Mouse (Mus musculus) neural tube, embryonic 13.5 days (tissue): Measurements from ENCODE around the gene Aamp. TPM values are rescaled to one million over a fixed set of nuclear protein-coding genes. Genes with fewer than 3 reads are reported as not detected.

Experiments used
- ATAC-seq: fragments of 200-750 bp; cut with Nextera tagmentation; 2 replicates; pipeline ENCODE4 v1.8.0; 2017; ENCODE audit warnings: low read depth, mild to moderate bottlenecking, moderate TSS enrichment, moderate library complexity
- H3K27ac ChIP-seq: fragments of 300-500 bp; sonication (generic); replicated peaks from 2 replicates; pipeline ENCODE4 v1.5.1; 2015; ENCODE audit warnings: moderate library complexity, mild to moderate bottlenecking, inconsistent platforms
- H3K27me3 ChIP-seq: fragments of 300-500 bp; sonication (generic); 2 replicates; pipeline ENCODE4 v1.6.1; 2015; ENCODE audit warnings: mild to moderate bottlenecking, inconsistent platforms
- H3K36me3 ChIP-seq: fragments of 300-500 bp; sonication (generic); 2 replicates; pipeline ENCODE4 v1.6.1; 2015; ENCODE audit warnings: mild to moderate bottlenecking, inconsistent platforms
- H3K4me1 ChIP-seq: fragments of 300-500 bp; sonication (generic); replicated peaks from 2 replicates; pipeline ENCODE4 v1.6.1; 2015; ENCODE audit warnings: inconsistent platforms
- H3K4me2 ChIP-seq: fragments of 300-500 bp; sonication (generic); 2 replicates; pipeline ENCODE4 v1.6.1; 2015; ENCODE audit warnings: inconsistent platforms, mild to moderate bottlenecking, moderate library complexity
- H3K4me3 ChIP-seq: fragments of 300-500 bp; sonication (generic); 2 replicates; pipeline ENCODE4 v1.5.1; 2015; ENCODE audit warnings: mild to moderate bottlenecking, inconsistent platforms
- H3K9ac ChIP-seq: fragments of 300-500 bp; sonication (generic); 2 replicates; pipeline ENCODE4 v1.6.1; 2015; ENCODE audit warnings: moderate library complexity, mild to moderate bottlenecking, inconsistent platforms
- H3K9me3 ChIP-seq: fragments of 300-500 bp; sonication (generic); 2 replicates; pipeline ENCODE4 v1.6.1; 2016; ENCODE audit warnings: inconsistent platforms
- WGBS: fragments of 180-500 bp; shearing (Covaris S2); methylation state at CpG from one replicate; pipeline ENCODE4 v1.1.7; 2015; 5-methylcytosine and 5-hydroxymethylcytosine counted together
- polyA plus RNA-seq: library from polyadenylated mRNA; unstranded; fragments of >200 nt; fragmentation: Nextera tagmentation; extraction: Ambion mirVana; gene quantifications from 2 replicates; pipeline ENCODE4 v1.2.1, GENCODE M21; 2015

Aamp gene
- polyA plus RNA-seq, 1 experiment from 2014 or later, result 195 TPM

DNA sequence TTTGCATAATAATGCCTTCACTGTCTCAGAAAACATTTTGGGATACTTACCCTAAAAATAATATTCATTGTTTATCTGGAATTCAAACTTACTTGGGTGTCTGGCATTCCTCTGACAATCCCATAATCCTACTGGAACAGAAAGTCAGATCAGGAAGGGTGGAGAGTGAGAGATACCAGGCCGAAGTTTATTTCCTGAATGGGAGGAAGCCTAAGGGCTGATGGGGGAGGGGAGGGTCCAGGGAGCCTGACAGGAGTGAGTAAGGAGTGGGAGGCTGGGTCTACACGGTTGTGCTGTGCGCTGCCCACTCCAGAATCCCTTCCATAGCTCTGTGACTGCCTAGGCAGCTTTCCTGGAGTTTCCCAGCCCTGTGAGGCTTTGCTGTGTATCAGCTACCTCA is 25.2 kb upstream of the Aamp start:
- Histone ChIP-seq H3K36me3 (no peaks in the 10 kb centered on the region), H3K4me2 (no peak overlapping the region), H3K27ac (no peak overlapping the region), H3K9me3 (no peaks in the 10 kb centered on the region), H3K4me1 (no peaks in the 10 kb centered on the region), H3K27me3 (0 out of 2 replicates have a peak, but pooled peaks cover 5% of the 10 kb centered on the region), H3K9ac (no peak overlapping the region), H3K4me3 (no peak overlapping the region)
- no peak for ATAC-seq
- 60% methylated on average over 3 of the region's 3 CpGs for WGBS

DNA sequence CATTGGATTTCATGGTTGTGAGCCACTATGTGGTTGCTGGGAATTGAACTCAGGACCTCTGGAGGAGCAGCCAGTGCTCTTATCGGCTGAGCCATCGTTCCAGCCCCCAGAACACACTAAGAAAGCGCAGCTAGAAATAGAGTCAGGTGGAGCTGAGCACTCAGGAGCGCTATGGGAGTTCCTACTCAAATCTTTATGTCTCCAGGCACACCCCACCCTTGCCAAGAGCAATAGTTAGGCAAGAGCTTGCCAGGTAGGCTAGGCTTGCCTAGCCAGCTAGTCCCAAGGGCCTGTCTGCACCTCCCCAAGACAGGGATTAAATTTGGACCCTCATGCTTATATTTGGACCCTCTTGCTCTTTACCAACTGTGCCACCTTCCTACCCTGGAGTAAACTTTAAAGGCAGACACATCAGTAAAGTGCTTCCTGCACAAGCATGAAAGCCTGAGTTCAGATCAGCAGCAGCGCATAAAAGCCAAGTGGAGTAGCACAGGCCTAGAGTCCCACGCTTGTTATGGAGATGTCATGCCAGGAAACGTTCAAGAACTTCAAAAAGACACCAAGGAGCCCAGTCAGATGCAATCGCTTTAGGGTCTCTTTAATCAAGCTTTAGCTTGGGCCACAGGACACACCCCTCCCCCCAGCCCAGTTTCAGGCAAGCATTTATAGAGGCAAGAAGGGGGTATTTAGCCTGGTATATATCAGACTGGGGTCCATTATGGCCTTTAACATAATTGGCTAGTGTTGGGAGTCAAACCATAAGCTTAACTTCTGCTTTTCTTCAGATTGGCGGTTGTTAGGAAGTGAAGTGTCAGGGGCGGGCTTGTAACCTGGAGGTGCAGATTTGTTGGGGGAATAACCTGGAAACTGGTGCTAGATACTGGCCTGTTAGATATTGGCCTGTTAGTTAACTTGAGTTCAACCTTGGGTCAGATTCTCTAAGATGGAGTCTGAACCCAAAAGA is 23.7 kb upstream of the Aamp start:
- no peak overlapping the region for H3K9ac ChIP-seq
- no peak overlapping the region for H3K4me2 ChIP-seq
- H3K27me3 ChIP-seq, result peaks cover 18% of the 10 kb centered on the region
- no peaks in the 10 kb centered on the region for H3K9me3 ChIP-seq
- ATAC-seq, result no peak
- WGBS, result 61% methylated on average over 10 of the region's 10 CpGs
- no peaks in the 10 kb centered on the region for H3K36me3 ChIP-seq
- peaks cover 9% of the 10 kb centered on the region for H3K4me1 ChIP-seq
- H3K27ac ChIP-seq, result no peak overlapping the region
- no peak overlapping the region for H3K4me3 ChIP-seq

GRCm38 (mm10) chr1:74307146-74307545 is 22.6 kb upstream of the Aamp start:
- peaks cover 29% of the 10 kb centered on the region for H3K27me3 ChIP-seq
- H3K4me2 ChIP-seq, result no peak overlapping the region
- no peak overlapping the region for H3K9ac ChIP-seq
- ATAC-seq, result no peak
- H3K36me3 ChIP-seq, result no peaks in the 10 kb centered on the region
- H3K4me1 ChIP-seq, result peaks cover 9% of the 10 kb centered on the region
- no peak overlapping the region for H3K4me3 ChIP-seq
- WGBS, result 97% methylated on average over 1 of the region's 1 CpGs
- H3K27ac ChIP-seq, result no peak overlapping the region
- no peaks in the 10 kb centered on the region for H3K9me3 ChIP-seq

DNA sequence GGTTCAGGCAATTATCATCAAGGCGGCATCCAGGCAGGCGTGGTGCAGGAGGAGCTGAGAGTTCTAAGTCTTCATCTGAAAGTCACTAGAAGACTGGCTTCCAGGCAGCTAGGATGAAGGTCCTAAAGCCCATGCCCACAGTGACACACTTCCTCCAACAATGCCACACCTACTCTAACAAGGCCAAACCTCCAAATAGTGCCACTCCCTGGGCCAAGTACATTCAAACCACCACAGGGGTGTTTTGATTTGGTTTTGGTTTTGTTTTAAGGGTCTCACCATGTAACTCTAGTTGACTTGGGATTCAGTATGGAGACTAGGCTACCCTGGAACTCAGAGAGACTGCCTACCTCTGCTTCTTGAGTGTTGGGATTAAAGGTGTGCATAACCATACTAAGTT is 21.0 kb upstream of the Aamp start, which contains the start of gene Tmbim1:
TSS of gene Tmbim1 (minus strand) at position 101 of the 400 bp plus-strand sequence.
- H3K4me2 ChIP-seq, result peak within 1 kb of the TSS; percentile 68
- H3K4me1 ChIP-seq, result peaks cover 9% of the 10 kb centered on the region
- no peak within 1 kb of the TSS for H3K9ac ChIP-seq
- H3K4me3 ChIP-seq, result peak within 1 kb of the TSS; percentile 48; the same call in 1 of the 2 replicates
- H3K27ac ChIP-seq, result no peak within 1 kb of the TSS
- ATAC-seq, result no peak
- no peaks in the 10 kb centered on the region for H3K9me3 ChIP-seq
- no peaks in the 10 kb centered on the region; the same call in 1 of the 2 replicates for H3K36me3 ChIP-seq
- 73% methylated on average over 2 of the region's 2 CpGs for WGBS
- peaks cover 36% of the 10 kb centered on the region for H3K27me3 ChIP-seq

- H3K27me3 ChIP-seq, result peaks cover 36% of the 10 kb centered on the region
- no peaks in the 10 kb centered on the region for H3K9me3 ChIP-seq
- H3K27ac ChIP-seq, result no peak overlapping the region
- no peak for ATAC-seq
- no peak overlapping the region for H3K9ac ChIP-seq
- H3K4me2 ChIP-seq, result no peak overlapping the region
- H3K36me3 ChIP-seq, result no peaks in the 10 kb centered on the region; the same call in 1 of the 2 replicates
- no peak overlapping the region for H3K4me3 ChIP-seq
- 70% methylated on average over 4 of the region's 4 CpGs for WGBS
- peaks cover 9% of the 10 kb centered on the region for H3K4me1 ChIP-seq
Observed at GRCm38 (mm10) chr1:74304946-74305345, 20.4 kb upstream of the Aamp start.

DNA sequence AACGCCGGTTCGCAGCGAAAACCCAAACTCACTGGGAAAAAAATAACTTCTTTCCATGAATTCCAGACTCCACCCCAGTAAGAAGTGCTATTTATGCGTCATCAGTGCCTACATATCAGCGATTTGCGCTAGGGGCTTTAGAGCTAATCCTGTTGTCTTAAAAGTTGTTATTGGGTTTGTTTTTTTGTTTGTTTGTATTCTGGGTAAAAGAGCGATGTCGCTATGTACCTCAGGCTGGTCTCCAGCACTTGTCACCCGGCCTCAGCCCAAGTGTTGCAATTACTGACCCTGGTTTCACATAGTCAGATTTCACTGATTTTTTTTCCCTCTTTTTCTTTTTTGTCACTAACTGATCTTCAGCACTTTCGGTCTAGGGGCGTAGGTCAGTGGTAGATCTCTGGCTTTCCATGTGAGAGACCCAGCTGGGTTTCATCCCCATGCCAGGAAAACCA is 19.8 kb upstream of the Aamp start:
- peak overlapping the region; percentile 48 for H3K4me3 ChIP-seq
- H3K9ac ChIP-seq, result peak overlapping the region; percentile 70
- peaks cover 36% of the 10 kb centered on the region for H3K27me3 ChIP-seq
- 10% methylated on average over 12 of the region's 12 CpGs for WGBS
- peaks cover 9% of the 10 kb centered on the region for H3K4me1 ChIP-seq
- peak overlapping the region; percentile 68 for H3K4me2 ChIP-seq
- H3K9me3 ChIP-seq, result no peaks in the 10 kb centered on the region
- no peak for ATAC-seq
- H3K27ac ChIP-seq, result peak overlapping the region; percentile 67; the same call in 1 of the 2 replicates
- H3K36me3 ChIP-seq, result no peaks in the 10 kb centered on the region; the same call in 1 of the 2 replicates

GRCm38 (mm10) chr1:74303509-74304338 is 19.2 kb upstream of the Aamp start:
- Histone ChIP-seq H3K4me3 (peak overlapping the region; percentile 48), H3K4me2 (peak overlapping the region; percentile 68), H3K36me3 (no peaks in the 10 kb centered on the region; the same call in 1 of the 2 replicates), H3K27ac (peak overlapping the region; percentile 67), H3K9me3 (no peaks in the 10 kb centered on the region), H3K4me1 (peaks cover 9% of the 10 kb centered on the region), H3K27me3 (peaks cover 36% of the 10 kb centered on the region), H3K9ac (peak overlapping the region; percentile 70)
- WGBS, result under 1% methylated on average over 56 of the region's 56 CpGs
- ATAC-seq, result peak; percentile 86

GRCm38 (mm10) chr1:74302835-74303234 is 18.3 kb upstream of the Aamp start:
- Histone ChIP-seq H3K9ac (no peak overlapping the region), H3K27ac (no peak overlapping the region), H3K4me1 (peaks cover 9% of the 10 kb centered on the region), H3K27me3 (peaks cover 36% of the 10 kb centered on the region), H3K9me3 (no peaks in the 10 kb centered on the region), H3K4me3 (no peak overlapping the region), H3K36me3 (no peaks in the 10 kb centered on the region; the same call in 1 of the 2 replicates), H3K4me2 (peak overlapping the region; percentile 68; the same call in 1 of the 2 replicates)
- no peak for ATAC-seq
- WGBS, result 79% methylated on average over 2 of the region's 2 CpGs

GRCm38 (mm10) chr1:74302229-74302628 is 17.7 kb upstream of the Aamp start:
- ATAC-seq, result no peak
- Histone ChIP-seq H3K4me1 (peaks cover 14% of the 10 kb centered on the region), H3K4me3 (no peak overlapping the region), H3K4me2 (no peak overlapping the region), H3K27me3 (peaks cover 36% of the 10 kb centered on the region), H3K36me3 (no peaks in the 10 kb centered on the region; the same call in 1 of the 2 replicates), H3K9me3 (no peaks in the 10 kb centered on the region), H3K27ac (no peak overlapping the region), H3K9ac (no peak overlapping the region)
- WGBS, result 88% methylated on average over 7 of the region's 7 CpGs

DNA sequence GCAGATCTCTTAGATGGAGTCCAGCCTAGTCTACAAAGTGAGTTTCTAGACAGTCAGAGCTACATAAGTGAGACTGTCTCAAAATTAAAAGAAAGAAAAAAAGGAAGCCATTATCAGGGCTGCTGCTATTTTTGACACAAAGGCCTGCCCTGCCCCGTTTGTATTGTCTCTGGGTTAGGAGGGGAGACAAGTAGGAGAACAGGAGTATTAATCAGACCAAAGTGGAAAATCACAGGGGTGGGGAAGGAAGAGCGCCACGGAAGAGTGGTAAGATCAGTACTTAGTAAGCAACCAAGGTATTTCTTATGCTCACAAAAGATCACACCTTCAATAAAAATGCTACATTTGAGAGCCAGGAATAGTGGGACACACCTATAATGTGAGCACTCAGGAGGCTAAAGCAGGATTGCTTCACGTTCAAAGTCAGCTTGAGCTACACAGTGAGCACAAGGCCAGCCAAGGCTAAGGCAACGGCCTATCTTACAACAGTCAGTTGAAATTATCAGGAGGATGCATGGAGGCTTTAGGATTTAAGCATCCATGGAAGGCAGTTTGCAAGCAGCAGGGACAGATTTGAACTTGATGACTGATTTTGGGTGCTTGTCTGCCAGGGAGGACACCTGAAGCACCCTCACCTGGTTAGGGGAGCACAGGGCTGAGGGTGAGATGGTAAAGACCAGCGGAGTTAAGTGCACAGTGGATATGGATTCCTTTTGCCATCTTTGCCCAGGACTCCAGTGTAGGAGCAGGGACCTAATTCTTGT is 16.0 kb upstream of the Aamp start:
- 85% methylated on average over 6 of the region's 6 CpGs for WGBS
- Histone ChIP-seq H3K27me3 (peaks cover 36% of the 10 kb centered on the region), H3K9ac (no peak overlapping the region; the same call in 1 of the 2 replicates), H3K27ac (no peak overlapping the region), H3K4me2 (no peak overlapping the region), H3K4me1 (peaks cover 31% of the 10 kb centered on the region), H3K4me3 (no peak overlapping the region), H3K36me3 (peaks cover 8% of the 10 kb centered on the region; the same call in 1 of the 2 replicates), H3K9me3 (no peaks in the 10 kb centered on the region)
- no peak for ATAC-seq

DNA sequence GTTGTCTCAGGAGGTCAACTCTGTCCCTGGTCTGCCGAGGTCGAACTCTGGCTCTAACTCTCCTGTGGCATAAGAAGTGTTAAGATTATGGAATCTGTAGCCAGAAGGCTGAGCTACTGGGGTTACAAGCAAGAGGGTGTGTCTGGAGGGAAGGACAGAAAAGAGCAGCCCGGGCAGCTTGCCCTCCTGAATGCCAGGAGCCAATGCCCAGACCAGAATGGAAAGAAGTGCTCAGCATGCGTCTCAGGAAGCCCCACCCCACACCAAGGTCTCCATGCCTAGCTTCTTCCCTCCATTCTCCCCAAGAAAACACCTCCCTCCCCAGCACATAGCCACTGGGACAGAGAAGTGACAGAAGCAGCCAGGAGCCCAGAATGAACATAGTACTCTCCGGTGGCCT is 14.5 kb upstream of the Aamp start:
- no peaks in the 10 kb centered on the region for H3K9me3 ChIP-seq
- WGBS, result 78% methylated on average over 5 of the region's 5 CpGs
- H3K4me1 ChIP-seq, result peaks cover 38% of the 10 kb centered on the region
- H3K9ac ChIP-seq, result no peak overlapping the region
- no peak overlapping the region for H3K27ac ChIP-seq
- H3K4me2 ChIP-seq, result no peak overlapping the region
- peaks cover 25% of the 10 kb centered on the region for H3K27me3 ChIP-seq
- peaks cover 14% of the 10 kb centered on the region; the same call in 1 of the 2 replicates for H3K36me3 ChIP-seq
- ATAC-seq, result no peak
- H3K4me3 ChIP-seq, result no peak overlapping the region
